ENCODE assay signal across 8 mouse cellular contexts in the genomic region with DNA sequence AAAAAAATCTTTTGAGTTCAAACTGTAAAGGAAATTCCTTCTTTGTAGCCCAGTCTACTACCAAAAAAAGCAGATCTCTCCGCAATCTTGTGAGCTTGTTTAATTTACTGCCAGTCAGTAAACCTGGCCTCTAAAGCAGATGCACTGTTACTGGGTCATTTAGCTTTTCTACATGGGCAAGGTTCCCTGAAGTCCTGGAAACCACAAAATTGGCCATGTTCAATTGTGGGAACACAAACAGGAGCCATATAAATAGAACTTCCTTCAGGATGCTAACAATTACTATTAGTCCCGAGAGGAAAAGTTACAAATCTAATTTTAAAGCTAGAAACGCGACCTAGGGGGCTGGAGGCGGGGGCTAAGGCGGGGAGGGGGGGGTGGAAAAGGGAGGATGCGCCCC. TPM values are rescaled to one million over a fixed set of nuclear protein-coding genes. Genes with fewer than 3 reads are reported as not detected.
A peak's percentile ranks its signal among the peaks of the same experiment; 100 is the strongest.
DNase-seq lines count a peak whose midpoint lies in the region; ATAC-seq and TF ChIP-seq lines count a peak whose summit lies in the region.

No protein-coding gene starts in this region.

- H3K27ac ChIP-seq in kidney, embryonic 16.5 days (ENCODE audit: low read length), result peak overlapping the region; percentile 41; the same call in 1 of the 2 replicates
- H3K27ac ChIP-seq in forebrain, embryonic 15.5 days (replicated peaks), result no peak overlapping the region
- H3K27ac ChIP-seq in liver, embryonic 14.5 days, result peak overlapping the region; percentile 50

- no peaks in the 10 kb centered on the region for H3K9me3 ChIP-seq in kidney, embryonic 16.5 days (ENCODE audit: low read length)
- no peaks in the 10 kb centered on the region for H3K9me3 ChIP-seq in forebrain, embryonic 15.5 days
- H3K9me3 ChIP-seq in liver, embryonic 14.5 days (ENCODE audit: control insufficient read depth, low read length), result no peaks in the 10 kb centered on the region

- WGBS in kidney, embryonic 16.5 days, result 3% methylated on average over 7 of the region's 7 CpGs
- 6% methylated on average over 7 of the region's 7 CpGs for WGBS in forebrain, embryonic 15.5 days
- 5% methylated on average over 7 of the region's 7 CpGs for WGBS in liver, embryonic 14.5 days (ENCODE audit: insufficient replicate concordance)

- DNase-seq in kidney, postnatal 14 days, result no peak
- DNase-seq in adipocyte (ENCODE audit: low spot score), result peak; percentile 22
- no peak for DNase-seq in liver, embryonic 14.5 days (ENCODE audit: low read depth in 3 of 3, low spot score in 3 of 3)
- DNase-seq in urinary bladder, postnatal 25 days (ENCODE audit: low spot score), result no peak
- DNase-seq in spleen, postnatal 4 days (ENCODE audit: low spot score in 2 of 2), result no peak
- no peak for DNase-seq in adrenal gland, adult 18-20 months (ENCODE audit: low spot score in 2 of 2)

- H3K9ac ChIP-seq in kidney, embryonic 16.5 days (replicated peaks; ENCODE audit: low read length), result peak overlapping the region; percentile 78
- H3K9ac ChIP-seq in forebrain, embryonic 15.5 days (replicated peaks), result peak overlapping the region; percentile 37; the same call in 1 of the 2 replicates
- peak overlapping the region; percentile 90 for H3K9ac ChIP-seq in liver, embryonic 14.5 days (replicated peaks)

- no peaks in the 10 kb centered on the region for H3K27me3 ChIP-seq in kidney, embryonic 16.5 days (ENCODE audit: insufficient read depth, low read length)
- no peaks in the 10 kb centered on the region for H3K27me3 ChIP-seq in forebrain, embryonic 15.5 days
- H3K27me3 ChIP-seq in liver, embryonic 14.5 days (ENCODE audit: control insufficient read depth, insufficient read depth, low read length), result no peaks in the 10 kb centered on the region

- H3K36me3 ChIP-seq in kidney, embryonic 16.5 days (ENCODE audit: insufficient read depth, low read length), result no peaks in the 10 kb centered on the region
- no peaks in the 10 kb centered on the region for H3K36me3 ChIP-seq in forebrain, embryonic 15.5 days
- no peaks in the 10 kb centered on the region for H3K36me3 ChIP-seq in liver, embryonic 14.5 days (replicated peaks; ENCODE audit: control insufficient read depth, insufficient read depth, low read depth)

- ATAC-seq in kidney, embryonic 16.5 days (ENCODE audit: low FRiP score, low TSS enrichment), result no peak
- ATAC-seq in forebrain, embryonic 15.5 days (replicated peaks), result no peak
- no peak for ATAC-seq in liver, embryonic 14.5 days (ENCODE audit: insufficient read depth)

- peaks cover 9% of the 10 kb centered on the region for H3K4me1 ChIP-seq in kidney, embryonic 16.5 days (ENCODE audit: insufficient read depth, low read length)
- peaks cover 27% of the 10 kb centered on the region for H3K4me1 ChIP-seq in forebrain, embryonic 15.5 days
- peaks cover 6 to 7% of the 10 kb centered on the region in 2 experiments for H3K4me1 ChIP-seq in liver, embryonic 14.5 days (replicated peaks; ENCODE audit: control insufficient read depth in 2 of 2, insufficient read depth in 2 of 2, low read length in 1 of 2)

- H3K4me3 ChIP-seq in kidney, embryonic 16.5 days (ENCODE audit: low read length), result peak overlapping the region; percentile 67
- peak overlapping the region; percentile 45 for H3K4me3 ChIP-seq in forebrain, embryonic 15.5 days
- peak overlapping the region; percentile 82 to 84 for H3K4me3 ChIP-seq in liver, embryonic 14.5 days (ENCODE audit: insufficient read depth in 1 of 2, low read depth in 2 of 2, low read length in 2 of 2)

- TF ChIP-seq EP300 in liver, embryonic 14.5 days (IDR thresholded peaks at IDR 0.05; ENCODE audit: low read depth), result no peak

- peak overlapping the region; percentile 68 for H3K4me2 ChIP-seq in kidney, embryonic 16.5 days (replicated peaks; ENCODE audit: low read depth, low read length)
- peak overlapping the region; percentile 50 for H3K4me2 ChIP-seq in forebrain, embryonic 15.5 days (replicated peaks)
- peak overlapping the region; percentile 74 for H3K4me2 ChIP-seq in liver, embryonic 14.5 days (ENCODE audit: low read depth)

- no peak for TF ChIP-seq CTCF in liver, embryonic 14.5 days (IDR thresholded peaks at IDR 0.05; ENCODE audit: low read depth)

RNA-seq across cellular contexts. Expression of a gene that starts 2.9 kb away (rescaled TPM):
- polyA plus RNA-seq in kidney, embryonic 16.5 days (2015; fragmentation: Nextera tagmentation; extraction: Ambion mirVana), result 19.9 and 21.7 TPM in 2 replicates
- 15.2 and 15.3 TPM in 2 replicates for polyA plus RNA-seq in forebrain, embryonic 15.5 days (2015; fragmentation: Nextera tagmentation; extraction: Ambion mirVana)
- polyA plus RNA-seq in liver, embryonic 14.5 days (2012; rRNA removed), result 6.3 and 12.1 TPM in 2 replicates
- polyA plus RNA-seq in liver, embryonic 14.5 days (2014; fragmentation: Nextera tagmentation; extraction: Ambion mirVana), result 31.9 and 33.8 TPM in 2 replicates
- under 1 TPM; 0.22 to 0.43 TPM for total RNA-seq in adrenal gland, adult 18-20 months (2021)

RNA-seq across cellular contexts. Expression of a gene that starts 3.0 kb away (rescaled TPM):
- 12.2 and 13.2 TPM in 2 replicates for polyA plus RNA-seq in kidney, embryonic 16.5 days (2015; fragmentation: Nextera tagmentation; extraction: Ambion mirVana)
- 11.0 and 11.8 TPM in 2 replicates for polyA plus RNA-seq in forebrain, embryonic 15.5 days (2015; fragmentation: Nextera tagmentation; extraction: Ambion mirVana)
- polyA plus RNA-seq in liver, embryonic 14.5 days (2012; rRNA removed), result 3.4 and 4.3 TPM in 2 replicates
- polyA plus RNA-seq in liver, embryonic 14.5 days (2014; fragmentation: Nextera tagmentation; extraction: Ambion mirVana), result 5.0 and 6.0 TPM in 2 replicates
- total RNA-seq in adrenal gland, adult 18-20 months (2021), result 1 to 10 TPM; 5.4 to 6.0 TPM

Comparison
In these comparisons a context has a peak if more than half of its experiments do, and no peak if none do; other contexts are left out.
1. H3K9ac ChIP-seq: peak in every context shown above with its lines; median percentile 90 in liver, embryonic 14.5 days; 78 in kidney, embryonic 16.5 days; 37 in forebrain, embryonic 15.5 days.